Mouse (Mus musculus) thymus, postnatal 4 days (tissue): ENCODE measurements at regions not wholly inside any gene's neighbourhood (a gene's known extent, or its start where the extent isn't known, plus 50 kb on each side); places are given as distances from the start of the nearest gene placed in this dataset.

Experiments
- DNase-seq: peaks from one replicate; pipeline ENCODE4 v3.0.0; 2021

DNA sequence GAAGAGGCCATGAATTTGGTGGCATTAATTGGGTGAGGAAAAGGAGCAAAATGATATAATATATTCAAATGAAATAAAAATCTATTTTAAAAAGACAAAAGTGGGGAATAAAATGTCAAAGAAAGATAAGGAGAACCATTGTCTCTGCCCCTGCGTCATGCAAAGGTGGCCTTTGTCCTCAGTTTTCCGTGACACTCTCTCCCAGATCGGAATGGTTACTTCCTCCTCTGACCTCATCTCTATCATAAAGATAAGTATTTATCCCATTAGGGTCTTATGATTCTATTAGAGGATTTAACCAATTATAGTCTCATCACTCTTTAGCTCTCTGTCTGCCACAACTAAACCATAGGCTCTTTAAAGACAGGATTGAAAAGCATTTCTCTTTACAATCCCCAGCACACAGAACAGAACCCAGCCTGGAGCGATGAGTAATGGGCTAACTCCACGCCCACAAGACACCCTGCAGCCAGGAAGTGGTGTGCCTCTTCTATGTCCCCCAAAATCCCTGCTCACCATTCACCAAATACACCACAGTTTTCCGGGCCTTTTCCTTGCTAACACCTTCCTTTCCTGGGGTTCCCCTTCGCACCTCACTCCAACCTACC is 240.6 kb downstream of the Mycn start:
- no peak for DNase-seq

DNA sequence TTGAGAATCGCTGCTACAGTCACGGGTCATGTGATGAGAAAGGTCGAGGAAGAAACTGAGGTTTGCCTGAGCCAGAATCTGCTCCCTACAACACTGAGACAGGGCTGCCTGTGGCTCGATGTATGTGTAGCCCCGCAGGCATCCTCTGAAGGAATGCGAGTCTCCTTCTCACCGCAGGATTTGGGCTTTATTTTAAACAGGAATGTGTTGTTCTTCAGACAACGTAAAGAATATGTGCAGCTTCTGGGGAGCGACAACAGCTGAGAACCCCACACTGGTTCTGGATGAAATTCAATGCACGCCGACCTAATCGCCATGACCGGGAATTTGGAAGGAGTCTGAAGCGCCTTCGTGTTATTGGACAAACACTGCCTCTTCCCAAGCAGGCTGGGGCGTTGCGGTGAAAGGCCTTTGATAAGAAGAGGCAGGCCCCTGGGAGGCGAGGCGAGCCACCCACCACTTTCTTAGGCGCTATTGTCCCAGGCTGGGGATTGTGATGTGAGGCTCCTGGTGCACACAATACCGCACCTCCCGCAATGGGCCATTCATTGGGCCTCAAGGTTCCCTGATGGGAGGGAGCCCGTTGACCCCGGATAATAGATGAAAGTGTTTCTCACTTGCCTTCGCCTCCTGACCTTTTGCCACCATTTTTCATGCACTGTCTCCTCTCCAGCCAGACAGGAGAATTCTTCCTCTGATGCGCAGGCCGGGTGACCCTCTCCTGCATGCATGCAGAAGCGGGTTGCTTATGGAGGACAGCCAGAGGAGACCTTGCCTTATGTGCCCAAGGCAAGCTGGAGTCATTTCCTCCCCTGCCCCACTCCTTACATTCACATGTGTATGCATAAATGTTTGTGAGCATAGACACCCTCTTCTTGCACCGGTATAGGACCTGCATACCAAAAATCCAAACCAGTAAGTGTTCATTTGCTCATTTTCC is 247.6 kb downstream of the Mycn start:
- no peak for DNase-seq

DNA sequence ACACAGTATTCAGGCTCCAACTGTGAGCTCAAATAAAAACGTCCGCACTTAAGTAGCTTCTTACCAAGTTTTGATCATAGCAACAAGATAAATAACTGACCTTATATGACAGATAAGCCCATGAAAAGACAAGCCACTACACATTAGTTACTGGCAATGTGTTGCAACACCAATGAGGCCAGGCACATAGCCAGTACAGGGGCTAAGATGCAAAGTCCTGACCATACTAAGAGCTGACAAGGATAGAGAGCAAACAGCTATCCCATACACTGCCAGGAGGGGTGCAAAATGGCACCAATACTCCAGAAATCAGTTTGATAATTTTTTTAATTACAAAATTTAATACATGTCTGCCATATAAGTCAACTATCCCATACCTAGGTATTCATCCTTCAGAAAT is 254.3 kb downstream of the Mycn start:
- no peak for DNase-seq

DNA sequence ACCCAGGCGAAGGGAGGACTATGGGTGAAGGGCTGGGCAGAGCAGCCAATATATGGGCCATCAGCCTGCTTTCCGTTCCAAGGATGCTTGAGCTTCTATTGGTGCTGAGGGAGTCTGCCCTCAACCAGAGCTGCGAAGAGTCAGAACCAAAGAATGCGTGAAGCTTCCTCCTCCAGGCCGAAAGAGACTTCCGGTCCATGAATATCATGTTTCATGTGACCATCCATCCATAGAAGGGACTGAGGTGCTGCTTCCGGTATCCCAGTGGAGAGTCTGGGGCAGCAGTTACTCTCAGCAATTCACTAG is 256.5 kb downstream of the Mycn start:
- no peak for DNase-seq

DNA sequence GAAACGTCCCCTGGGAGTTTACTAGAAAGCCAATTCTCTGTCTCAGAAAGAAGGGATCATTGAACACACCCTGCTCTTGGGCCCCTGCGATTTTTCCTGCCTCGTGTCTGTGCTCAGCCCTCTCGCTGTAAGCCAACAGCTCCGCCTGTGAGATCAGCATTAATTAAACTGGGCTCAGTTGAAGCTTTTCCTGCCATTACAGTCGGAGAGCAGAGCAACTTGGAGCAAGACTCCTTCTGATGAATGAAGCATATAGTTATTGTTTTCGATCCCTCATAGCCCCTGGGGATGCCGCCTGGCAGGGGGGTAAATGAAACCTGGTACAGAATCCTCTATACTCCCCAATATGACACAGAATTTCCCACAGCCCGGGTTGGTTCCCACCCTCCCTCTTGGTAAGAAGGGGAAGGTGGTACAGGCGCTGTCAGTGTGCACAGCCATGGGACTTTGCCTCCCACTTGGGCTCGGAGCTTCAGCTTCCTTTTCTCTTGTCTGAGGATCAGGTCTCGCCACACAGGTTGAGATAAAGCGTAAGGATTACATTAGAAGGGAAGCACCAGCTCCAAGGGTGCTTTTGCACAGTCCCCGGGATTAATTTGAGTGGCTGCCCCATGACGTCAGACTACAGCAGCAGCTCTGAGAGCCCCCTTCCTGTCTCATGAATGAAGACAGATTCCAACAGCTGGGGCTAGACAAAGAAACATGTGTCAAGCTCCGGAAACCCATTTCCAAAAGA is 257.1 kb downstream of the Mycn start:
- DNase-seq: no peak

DNA sequence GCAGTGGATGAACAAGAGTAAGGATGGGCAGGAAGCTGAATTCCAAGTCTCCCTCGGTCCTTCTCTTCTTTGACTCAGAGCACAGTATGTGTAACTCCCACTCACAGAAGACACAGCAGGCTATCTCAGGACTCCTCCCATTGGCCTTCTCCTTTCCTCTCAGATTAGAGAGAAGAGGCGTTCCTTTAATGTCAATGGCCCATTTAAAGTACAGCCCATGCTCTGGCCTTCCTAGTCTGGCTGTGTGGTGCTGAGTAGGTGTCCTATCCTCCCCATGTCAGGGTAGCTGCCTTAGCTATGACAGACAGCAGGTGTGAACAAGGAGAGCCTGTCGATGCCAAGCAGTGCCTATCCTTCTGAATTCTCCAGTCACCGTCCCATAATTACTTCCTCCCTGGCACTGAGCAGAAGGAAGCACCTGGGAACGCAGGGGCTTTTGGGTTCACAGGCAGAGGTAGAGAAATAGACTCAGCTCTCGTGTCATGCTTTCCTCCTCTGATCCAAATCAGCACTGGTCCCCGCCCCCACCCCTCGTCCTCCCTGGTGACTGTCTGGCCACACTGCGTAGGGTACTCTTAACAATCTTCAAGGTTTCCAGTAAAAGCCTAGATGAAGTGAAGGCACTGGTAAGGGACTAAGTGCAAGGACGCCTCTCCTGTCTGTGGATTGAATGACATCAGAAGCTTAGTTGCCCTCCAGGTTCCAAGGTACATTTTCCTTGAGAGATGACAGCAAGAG is 257.8 kb downstream of the Mycn start:
- DNase-seq: no peak

DNA sequence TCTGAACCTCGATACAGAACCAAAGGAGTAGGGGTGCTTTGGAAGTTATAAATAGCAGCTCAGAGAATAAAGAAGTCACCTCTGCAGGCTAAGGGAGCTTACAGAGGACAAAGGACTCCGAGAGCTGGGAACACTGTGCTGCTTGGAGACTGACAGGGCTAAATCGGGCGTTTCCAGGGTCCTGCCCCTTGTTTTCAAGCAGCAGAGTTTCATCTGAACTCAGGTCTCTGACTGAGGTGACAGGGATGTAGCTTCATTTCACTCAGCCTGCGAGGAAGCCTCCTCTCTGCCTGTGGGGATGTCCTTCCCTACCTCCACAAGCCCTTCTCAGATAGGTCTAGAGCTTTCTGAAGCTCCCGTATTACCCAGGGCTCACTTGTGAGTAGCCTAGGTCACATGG is 260.6 kb downstream of the Mycn start:
- no peak for DNase-seq

DNA sequence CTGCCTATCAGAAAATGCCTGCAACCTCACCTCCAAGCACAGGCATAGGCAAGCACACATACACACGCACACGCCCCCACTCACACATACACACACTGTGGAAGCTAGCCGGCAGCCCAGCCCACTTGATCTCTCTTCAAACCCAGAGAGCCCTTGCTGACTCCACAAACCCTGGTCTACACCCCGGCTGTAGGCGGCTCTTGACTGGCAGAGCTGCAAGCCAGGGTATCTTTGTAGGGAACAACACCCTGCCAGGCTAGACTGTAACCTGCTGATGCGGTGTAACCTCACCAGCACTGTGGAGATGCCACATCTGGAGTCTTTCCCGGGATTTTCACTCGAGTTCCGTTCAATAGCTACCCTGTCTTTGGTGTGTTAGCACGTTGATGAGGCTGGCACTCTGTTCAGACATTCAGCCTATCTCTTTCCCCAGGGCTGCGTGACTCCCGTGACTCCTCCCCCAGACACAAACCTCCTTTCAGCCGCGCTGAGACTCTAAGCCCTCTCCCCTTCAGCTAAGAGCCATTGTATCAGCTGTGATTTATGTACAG is 261.3 kb downstream of the Mycn start:
- no peak for DNase-seq

DNA sequence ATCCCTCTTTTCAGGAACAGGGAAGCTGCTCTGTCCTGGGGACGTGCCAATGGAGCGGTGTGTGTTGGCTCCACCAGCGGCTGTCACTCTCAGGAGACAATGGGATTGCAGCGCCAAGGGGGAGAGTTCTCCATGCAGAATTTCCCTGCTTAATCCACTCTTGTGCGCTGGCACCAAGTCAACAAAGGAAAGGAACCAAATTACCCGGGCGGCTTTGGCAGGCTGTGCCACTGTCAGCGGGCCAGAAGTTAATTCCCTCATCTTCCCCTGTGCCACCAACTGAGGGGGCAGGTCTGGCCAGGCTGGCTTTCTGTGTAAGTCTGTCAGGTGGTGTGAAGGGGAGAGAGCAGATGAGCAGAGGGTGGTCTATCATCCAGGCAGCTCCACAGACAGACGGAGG is 265.0 kb downstream of the Mycn start:
- no peak for DNase-seq

DNA sequence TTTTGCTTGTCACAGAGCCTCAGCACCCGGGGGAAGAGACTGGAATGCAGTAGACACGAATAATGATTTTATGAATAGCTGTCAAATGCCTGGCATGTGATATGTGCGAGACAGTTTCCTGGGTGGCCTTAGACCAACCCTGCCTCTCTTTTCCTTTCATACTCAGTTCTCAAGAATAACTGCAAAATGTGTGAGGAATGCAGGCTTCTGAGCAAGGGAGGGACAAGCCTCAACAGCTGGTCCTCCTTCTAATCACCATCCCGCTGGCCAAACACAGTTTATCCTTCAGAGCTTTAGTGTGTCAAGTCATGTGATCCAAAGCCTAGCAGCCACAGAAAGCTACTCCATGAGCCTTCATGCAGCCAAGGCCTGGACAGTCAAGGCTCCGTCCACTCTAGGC is 271.8 kb downstream of the Mycn start:
- no peak for DNase-seq

DNA sequence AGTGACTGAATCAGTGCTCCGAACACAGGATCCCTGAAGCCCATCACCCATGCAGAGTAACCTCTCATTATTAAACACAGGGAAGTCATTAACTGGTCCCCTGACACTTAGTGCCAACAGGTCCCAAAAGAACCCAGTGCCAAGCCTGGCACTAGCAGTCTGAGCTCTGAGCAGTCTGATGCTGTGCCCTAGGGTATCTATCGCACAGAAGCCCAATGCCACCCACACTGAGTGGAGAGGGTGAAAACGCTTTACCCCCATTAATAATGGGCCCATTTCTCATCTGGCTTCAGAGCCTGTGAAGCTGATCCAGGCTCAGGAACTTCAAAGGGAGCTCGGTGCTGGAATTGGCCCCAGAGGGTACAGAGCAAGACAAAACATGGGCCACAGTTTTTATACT is 272.8 kb downstream of the Mycn start:
- DNase-seq: no peak

DNA sequence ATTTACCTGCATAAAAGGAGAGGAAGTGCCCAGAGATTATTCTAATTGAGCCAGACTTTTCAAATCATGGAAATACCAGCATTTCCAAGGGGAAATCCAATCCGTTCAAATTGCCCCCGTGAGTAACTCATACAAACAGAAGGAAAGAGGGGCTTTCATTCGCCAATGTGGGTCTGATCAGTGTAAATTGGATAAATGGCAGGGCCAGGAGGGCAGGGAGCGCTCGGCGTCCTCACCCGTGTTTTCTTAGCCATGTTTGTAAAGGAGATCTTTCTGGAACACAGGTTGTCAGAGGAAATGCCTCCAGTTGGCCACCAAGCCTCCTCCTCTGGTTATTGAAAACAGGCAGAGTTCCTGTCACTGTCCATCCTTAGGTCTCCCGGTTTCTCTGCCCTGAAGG is 286.1 kb downstream of the Mycn start:
- no peak for DNase-seq

DNA sequence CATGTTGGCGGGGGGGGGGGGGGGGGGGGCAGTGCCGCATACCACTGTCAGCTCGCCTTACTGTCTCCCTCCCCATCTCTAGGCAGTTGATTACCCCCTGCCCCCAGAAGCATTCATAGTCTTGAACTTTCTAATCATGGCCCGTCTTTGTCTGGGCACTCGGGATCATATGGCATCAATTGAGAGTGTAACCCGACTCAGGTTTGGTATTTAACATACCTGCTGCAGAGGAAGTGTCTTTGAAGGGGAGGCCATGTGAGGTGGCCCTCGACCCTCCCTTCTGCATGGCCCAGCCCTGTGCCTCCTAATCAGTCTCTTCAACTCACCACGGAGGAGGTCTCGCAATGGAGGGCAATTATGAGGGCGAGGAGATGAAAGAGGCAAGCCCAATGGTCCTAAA is 286.5 kb downstream of the Mycn start:
- DNase-seq: no peak

DNA sequence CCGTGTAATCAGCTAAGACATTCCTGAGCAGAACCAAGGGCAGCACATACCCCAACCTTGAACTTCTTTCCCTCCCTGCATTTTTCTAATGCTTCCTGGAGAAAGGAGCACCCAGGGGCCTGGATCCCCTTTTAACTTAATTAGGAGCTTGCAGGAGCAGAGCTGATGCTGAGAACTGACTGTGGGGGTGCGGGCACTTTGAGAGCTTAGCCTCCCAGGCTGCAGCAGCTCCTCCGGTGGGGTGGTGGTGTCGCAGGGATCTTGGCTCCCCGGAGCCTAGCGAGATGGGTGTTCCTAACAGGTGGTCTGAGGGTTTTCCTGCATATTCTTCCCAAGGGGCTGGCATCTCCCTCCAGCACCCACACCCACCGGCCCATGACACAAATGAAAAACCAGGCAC is 289.4 kb downstream of the Mycn start:
- no peak for DNase-seq

DNA sequence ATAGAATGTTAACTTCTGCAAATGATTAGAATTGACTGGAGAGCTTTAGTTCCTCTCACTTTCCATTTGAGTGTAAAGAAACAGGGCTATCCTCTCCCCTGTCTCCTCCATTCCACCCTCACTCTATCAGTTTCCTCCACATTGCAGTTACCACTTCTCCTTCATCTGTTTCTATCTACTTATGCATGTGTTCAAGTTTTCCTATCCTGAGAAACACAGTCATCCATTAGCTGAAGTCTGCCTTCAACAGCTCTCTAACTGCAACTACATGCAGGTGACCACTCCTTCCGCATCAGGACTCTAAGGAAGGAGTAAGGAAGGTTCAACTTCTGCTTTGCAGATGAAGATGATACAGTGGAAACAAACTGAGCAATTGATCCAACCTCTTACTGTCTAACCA is 291.4 kb downstream of the Mycn start:
- DNase-seq: no peak

DNA sequence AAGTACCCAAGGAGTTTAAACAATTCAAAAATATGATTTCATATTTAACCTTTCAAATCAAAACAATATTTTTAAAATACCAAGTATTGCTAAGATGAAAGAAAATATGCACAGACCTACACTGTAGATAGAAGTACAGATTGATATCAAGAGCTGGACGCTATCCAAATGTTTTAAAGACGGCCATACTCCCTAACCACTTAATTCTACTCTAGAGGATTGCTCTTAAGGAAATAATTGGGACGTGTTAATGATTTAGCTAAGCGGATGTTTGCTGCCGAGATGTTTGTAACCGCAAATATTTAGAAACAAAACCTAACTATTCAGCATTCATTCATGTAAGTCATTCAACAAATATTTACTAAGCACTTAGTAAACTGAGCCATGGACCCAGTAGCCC is 294.2 kb downstream of the Mycn start:
- DNase-seq: no peak

DNA sequence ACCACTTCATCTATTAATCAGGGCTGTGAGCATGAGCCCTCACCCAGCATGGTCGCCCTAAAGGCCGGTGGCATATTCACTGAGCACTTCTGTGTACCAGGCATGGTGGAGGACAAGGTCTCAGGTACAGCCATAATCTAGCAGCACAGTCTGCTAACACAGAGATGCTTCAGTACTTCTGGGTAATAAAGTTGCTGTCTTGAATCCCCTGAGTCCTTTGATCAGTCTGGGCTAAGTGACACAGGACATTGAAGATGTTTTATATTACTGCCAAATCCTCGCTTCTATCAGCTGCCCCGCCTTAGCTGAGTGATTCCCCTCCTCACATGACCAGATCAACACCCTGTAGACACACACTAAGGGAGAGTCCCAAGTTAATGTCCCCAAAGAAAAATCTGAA is 296.5 kb downstream of the Mycn start:
- no peak for DNase-seq

DNA sequence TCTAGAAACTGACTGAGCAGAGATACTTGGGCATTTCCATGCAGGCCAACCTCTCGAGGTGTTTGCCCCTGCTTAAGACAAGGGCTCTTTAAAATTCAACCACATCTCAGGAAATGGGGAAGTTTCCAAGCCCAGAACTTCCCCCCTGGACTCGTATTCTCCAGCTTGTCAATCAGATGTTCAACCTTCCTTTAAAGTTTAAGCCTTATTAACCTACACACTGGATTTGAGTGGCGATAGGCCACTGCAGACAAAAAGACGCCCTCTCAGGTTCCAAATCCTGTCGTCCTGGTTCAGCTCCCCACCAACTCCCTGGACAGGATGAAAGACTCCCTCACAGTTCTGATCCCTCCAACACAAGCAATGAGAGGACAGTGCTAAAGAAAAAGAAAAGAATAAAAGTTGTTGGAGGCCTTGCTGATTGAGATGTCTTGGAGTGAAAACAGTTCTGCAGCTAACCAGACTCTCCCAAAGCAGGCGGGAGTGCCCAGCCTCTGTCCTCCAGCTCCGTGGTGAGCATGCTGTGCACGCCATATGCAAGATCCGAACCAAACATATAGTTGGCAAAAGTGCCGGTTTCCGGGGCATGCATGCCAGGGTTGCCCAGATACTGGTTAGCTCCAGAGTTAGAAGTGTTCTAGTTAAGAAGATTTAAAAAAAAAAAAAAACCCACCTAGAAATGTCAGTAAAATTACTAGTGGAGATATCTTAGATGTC is 298.3 kb downstream of the Mycn start:
- DNase-seq: no peak

DNA sequence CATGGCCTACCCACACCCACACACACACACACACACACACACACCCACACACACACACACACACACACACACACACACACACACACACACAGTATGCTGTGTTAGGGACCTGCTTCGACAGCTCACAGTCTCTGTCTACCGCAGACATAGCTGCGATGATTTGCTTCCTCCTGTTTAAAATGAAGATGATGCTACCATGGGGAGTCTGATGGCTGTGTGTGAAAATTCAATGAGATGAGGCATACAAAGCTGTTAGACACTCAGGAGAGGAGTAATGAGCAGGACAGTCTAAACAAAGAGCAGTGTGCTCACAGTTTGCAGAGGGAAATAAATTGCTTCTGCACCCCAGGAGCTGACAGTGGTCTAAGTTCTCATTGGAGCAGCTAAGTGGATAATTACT is 306.4 kb downstream of the Mycn start:
- DNase-seq: no peak

DNA sequence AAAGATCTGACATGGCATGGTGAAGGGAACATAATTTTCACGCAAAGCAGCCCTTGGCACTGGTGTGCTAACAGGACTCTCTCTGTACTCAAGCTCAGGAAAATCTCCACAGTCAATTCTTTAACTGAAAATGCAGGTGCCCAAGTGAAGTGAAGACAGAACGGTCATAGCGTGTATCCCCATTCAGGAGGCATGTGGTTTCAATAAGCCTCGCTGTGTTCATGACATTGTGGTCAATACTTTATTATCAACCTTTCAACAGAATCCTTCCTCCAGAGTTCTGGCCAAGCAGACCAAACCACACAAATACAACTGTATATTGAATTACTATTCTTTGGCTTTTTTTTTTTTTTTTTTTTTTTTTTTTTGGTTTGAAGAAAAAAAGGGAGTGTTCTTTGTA is 314.1 kb downstream of the Mycn start:
- no peak for DNase-seq

DNA sequence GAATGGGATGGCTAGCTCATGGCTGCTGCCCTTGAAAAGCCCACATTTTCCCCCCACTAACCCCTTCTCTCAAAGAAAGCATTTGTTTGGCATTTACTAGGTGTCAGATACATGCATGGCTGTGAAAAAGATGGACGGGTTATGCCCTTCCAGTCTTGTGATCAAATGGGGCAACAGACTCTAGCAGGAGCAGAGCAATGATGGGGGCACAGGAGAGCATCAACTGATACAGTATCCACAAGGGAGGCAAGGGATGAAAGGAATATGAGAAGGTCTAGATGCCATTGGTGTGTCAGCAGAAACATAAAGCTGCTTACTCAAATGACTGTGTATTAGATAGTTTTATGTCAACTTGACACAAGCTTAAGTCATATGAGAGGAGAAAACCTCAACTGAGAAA is 315.9 kb downstream of the Mycn start:
- DNase-seq: no peak

DNA sequence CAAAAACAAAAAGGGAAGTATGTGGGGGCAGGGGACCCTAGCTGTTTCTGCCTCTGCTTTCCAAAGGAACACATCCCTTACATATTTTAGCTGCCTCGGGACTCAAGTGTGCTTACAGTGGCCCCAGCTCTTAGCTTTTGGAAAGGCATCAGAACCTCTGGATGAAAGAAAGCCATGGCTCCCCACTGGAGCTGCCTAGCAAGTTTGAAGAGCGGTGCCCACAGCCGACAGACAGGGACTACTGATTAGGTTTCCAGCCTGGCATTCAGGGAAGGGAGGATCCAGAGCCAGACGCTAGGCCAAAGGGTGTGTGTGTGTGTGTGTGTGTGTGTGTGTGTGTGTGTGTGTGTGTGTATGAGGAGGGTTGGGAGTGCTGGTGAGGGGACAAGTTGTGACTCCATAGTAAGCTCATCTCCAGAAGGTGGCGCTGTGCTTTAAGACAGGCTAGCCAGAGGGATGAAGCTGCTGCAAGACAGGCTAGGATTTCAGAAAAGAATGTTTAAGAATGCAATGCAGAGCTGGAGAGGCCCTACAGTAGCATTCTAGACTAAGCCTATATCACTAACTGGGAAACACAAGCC is 318.9 kb downstream of the Mycn start:
- peak; percentile 86 for DNase-seq
